Mouse (Mus musculus): ENCODE data around the gene Card19. TPM values are rescaled to one million over a fixed set of nuclear protein-coding genes. Genes with fewer than 3 reads are reported as not detected.

Gene Card19
- total RNA-seq, 2 experiments from 2014 or later, result 124 to 139 TPM

GRCm38 (mm10) chr13:49172971-49173596, 42.8 kb downstream of the Card19 start:
- DNase-seq (ENCODE audit: low spot score), result peak; percentile 92

GRCm38 (mm10) chr13:49172335-49172734, 43.5 kb downstream of the Card19 start:
- DNase-seq (ENCODE audit: low spot score), result no peak

- no peak for DNase-seq (ENCODE audit: low spot score)
Measured at GRCm38 (mm10) chr13:49171729-49172128, 44.1 kb downstream of the Card19 start.

DNA sequence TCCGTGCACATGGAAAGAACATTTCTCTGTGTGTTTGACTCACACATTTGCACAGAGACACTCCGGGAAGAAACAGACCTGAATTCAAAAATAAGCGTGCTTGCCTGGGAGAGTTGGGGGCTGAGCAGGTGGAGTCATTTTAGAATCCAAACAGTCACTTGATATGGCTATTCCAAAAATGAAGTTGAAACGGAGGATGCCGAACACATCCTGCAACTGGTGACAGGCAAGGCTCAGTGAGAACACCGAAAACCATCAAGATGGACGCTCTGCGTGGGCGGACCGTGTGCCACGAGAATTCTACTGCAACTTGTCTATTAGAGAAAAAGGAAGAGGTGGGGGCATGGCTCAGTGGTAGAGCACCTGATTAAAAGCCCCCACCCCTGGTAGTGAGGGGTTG, 45.2 kb downstream of the Card19 start:
- DNase-seq (ENCODE audit: low spot score), result no peak

GRCm38 (mm10) chr13:49169448-49170207, 46.2 kb downstream of the Card19 start:
- peak; percentile 93 for DNase-seq (ENCODE audit: low spot score)

DNA sequence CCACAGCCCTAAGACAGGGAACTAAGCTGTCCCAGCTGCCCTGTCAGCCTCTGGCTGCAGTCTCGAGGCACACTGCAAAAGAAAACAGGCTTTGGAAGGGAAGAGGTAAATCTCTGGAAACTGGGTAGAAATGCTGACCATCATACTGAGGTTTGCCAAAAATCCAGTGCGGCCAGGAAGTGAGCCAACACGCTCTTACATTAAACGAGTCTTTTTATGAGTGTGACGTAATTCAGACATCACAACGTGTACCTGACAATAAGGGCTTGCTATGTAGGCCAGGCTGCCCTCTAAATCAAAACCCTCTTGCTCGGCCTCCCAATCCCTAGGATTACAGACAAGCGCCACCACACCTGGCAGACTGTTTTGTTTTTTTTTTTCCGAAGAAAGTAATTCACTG, 48.8 kb downstream of the Card19 start:
- no peak for DNase-seq (ENCODE audit: low spot score)

GRCm38 (mm10) chr13:49163645-49164044, 52.2 kb downstream of the Card19 start:
- DNase-seq (ENCODE audit: low spot score), result no peak

- no peak for DNase-seq (ENCODE audit: low spot score)
Measured at GRCm38 (mm10) chr13:49162722-49163121, 53.1 kb downstream of the Card19 start.

DNA sequence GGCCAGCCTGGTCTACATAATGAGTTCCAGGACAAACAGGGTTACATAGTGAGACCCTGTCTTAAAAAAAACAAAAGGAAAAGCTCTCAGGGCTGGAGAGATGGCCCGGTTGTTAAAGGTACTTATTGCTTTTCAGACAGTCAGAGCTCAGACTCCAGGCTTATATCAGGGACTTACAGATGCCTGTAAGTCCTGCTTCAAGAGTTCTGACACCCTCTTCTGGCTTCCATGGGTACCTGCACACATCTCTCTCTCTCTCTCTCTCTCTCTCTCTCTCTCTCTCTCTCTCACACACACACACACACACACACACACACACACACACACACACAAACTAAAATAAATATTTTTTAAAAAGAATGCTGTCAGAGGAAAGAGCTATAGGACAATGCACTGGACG, 54.6 kb downstream of the Card19 start:
- no peak for DNase-seq (ENCODE audit: low spot score)

DNA sequence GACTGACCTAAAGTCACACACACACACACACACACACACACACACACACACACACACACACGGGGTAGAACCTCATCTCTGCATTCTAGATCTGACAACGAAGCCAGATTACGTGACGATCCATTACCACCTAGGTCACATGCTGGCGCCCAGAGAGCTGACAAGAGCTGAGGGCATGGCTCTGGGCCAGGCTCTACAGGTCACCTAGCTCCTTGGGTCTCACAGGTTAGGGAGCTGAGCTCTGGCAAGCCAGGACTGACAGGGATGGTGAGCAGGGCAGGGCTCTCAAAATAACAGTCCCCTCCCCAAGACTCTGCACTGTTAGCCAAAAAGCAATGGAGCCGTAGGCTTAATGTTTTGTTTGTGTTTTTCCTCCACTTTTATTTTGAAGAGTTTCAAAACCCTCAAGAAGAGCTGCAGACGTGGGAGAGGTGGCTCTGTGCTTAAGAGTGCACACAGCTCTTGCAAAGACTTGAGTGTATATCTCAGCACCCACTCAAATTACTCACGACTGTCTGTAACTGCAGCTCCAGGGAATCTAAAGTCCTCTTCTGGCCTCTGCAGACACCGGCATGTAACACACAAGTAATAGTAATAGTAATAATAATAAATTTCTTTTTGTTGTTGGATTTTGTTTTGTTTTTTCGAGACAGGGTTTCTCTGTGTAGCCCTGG, 57.7 kb downstream of the Card19 start:
- DNase-seq (ENCODE audit: low spot score), result no peak

DNA sequence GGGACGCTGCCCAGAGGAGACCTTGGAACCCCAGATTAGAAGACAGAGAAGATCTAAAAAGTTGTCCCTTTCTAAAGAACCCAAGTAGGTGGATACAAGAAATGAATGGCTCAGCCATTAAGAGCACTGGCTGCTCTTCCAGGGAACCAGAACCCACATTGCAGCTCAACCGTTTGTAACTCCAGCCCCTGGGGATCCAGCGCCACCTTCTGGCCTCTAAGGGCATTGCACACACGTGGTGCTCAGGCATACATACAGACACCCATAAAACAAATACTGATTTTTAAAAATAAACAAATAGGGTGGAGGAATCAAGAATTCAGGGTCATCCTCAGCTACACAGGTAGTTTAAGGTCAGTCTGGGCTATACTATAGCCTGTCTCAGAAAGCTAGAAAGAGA, 59.2 kb downstream of the Card19 start:
- no peak for DNase-seq (ENCODE audit: low spot score)

- no peak for DNase-seq (ENCODE audit: low spot score)
Measured at GRCm38 (mm10) chr13:49154621-49155020, 61.2 kb downstream of the Card19 start.

DNA sequence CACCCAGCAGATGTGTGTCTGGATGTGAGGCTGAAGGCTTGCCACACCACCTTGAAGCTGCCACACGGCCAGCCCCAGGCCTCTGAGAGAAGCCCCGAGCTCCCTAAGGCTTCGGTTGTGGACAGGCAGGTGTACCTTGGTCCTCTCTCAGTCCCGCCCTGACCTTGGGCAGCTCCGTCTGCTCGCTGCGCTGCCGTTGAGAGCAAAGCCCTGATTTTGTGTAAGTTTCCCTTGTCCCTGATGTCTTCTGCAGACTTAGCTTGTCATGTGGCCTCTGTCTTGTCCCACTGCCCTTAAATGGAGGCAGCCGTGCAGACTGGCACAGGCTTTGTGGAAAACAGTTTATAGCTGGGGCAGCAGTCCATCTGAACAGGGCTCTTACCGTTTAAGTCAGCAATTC, 61.8 kb downstream of the Card19 start:
- no peak for DNase-seq (ENCODE audit: low spot score)

Other genes starting within 250 kb of the Card19 start
- gene Fam120a, start 248.0 kb downstream of the Card19 start, total RNA-seq (2021), result 100 to 1,000 TPM; 109 to 116 TPM
- gene Wnk2, start 68.0 kb downstream of the Card19 start, total RNA-seq (2021), result 10 to 100 TPM; 63.4 to 85.0 TPM
- 10 to 100 TPM; 17.3 to 23.8 TPM for gene Ninj1, start 28.6 kb downstream of the Card19 start, total RNA-seq (2021)
- under 1 TPM in 1 of 2 experiments, not detected in 1; 0.24 TPM for gene Susd3, start 32.7 kb upstream of the Card19 start, total RNA-seq (2021)
- under 1 TPM; 0.41 to 0.90 TPM for gene Fgd3, start 104.3 kb upstream of the Card19 start, total RNA-seq (2021)
- 10 to 100 TPM; 23.4 to 28.6 TPM for gene Bicd2, start 125.5 kb upstream of the Card19 start, total RNA-seq (2021)
- 1 to 10 TPM; 5.9 to 6.6 TPM for gene Ippk, start 205.2 kb upstream of the Card19 start, total RNA-seq (2021)

All from gastrocnemius, adult 18-20 months (tissue).